Mouse (Mus musculus): Measurements from ENCODE around the gene Pacsin1.

The Pacsin1 gene

GRCm38 (mm10) chr17:27726527-27726926 is 71.2 kb downstream of the Pacsin1 start:
- DNase-seq: no peak

- DNase-seq: no peak
Measured at GRCm38 (mm10) chr17:27728770-27729169, 73.5 kb downstream of the Pacsin1 start, which contains the start of gene Spdef. Spdef (minus strand) TSS chr17:27728955.

- DNase-seq: no peak
Measured at GRCm38 (mm10) chr17:27732152-27732551, 76.8 kb downstream of the Pacsin1 start.

GRCm38 (mm10) chr17:27732694-27733093 is 77.4 kb downstream of the Pacsin1 start:
- DNase-seq: no peak

GRCm38 (mm10) chr17:27734344-27735073 is 79.2 kb downstream of the Pacsin1 start:
- no peak for DNase-seq

GRCm38 (mm10) chr17:27740961-27741360 is 85.7 kb downstream of the Pacsin1 start:
- no peak for DNase-seq

GRCm38 (mm10) chr17:27746446-27746845 is 91.1 kb downstream of the Pacsin1 start:
- no peak for DNase-seq

- no peak for DNase-seq
Measured at GRCm38 (mm10) chr17:27748123-27748522, 92.8 kb downstream of the Pacsin1 start.

GRCm38 (mm10) chr17:27750451-27750942 is 95.2 kb downstream of the Pacsin1 start:
- DNase-seq: no peak

GRCm38 (mm10) chr17:27751314-27752202 is 96.2 kb downstream of the Pacsin1 start:
- no peak for DNase-seq

GRCm38 (mm10) chr17:27760169-27760568 is 104.9 kb downstream of the Pacsin1 start:
- DNase-seq: peak; percentile 16

Measured in lung, postnatal 14 days (tissue).